Mouse (Mus musculus) liver, postnatal 0 days (tissue): ENCODE data around the gene Rpl29.

Experiments used
- CTCF ChIP-seq: sonication (generic); IDR thresholded peaks from 2 replicates; pipeline ENCODE4 v1.5.1; 2016; ENCODE audit warnings: antibody characterized with exemption, low read depth
- EP300 ChIP-seq: IDR thresholded peaks from 2 replicates; pipeline ENCODE4 v1.6.1; 2016; ENCODE audit warnings: antibody characterized with exemption, low read depth, mild to moderate bottlenecking

DNA sequence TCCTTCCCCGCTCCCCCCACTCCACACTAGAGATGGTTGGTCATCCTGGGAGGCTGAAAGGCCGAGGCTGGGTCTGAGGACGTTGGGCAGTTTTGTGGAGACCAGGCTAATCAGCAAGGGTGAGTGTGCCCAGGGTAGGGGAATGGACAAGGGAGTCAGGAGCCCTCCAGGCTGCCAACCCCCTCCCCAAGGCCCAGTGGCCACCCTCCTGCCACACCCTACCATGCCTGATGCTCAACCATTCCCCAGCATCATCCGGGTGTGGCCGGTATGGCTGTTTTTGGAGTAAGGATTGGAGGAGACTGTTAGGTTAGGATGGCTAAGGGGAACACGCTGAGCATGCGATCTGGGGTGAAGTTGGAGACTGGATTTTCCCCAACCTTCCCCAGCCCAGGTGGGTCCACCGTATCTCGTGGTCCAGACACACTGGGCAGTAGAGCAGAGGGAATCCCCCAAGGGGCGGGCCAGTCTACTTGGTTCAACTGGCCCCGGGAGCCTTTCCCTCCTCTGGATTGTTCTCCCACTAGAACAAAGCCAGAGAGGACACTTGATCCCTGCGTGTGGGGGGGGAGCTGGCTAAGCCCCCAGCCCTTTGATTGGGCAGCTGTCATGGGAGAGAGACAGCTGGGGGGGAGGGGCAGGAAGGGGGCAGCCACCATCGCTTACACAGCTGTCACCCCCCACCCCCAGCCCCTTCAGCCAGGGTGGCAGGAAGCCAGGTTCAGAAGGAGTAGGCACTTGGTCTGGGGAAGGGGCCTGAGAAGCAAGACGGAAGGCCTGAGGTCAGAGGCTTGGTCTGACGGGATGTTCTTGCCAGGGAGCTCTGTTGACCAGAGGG is 27.3 kb downstream of the Rpl29 start:
- TF ChIP-seq CTCF: no peak
- TF ChIP-seq EP300: no peak
